Mouse (Mus musculus) midbrain, embryonic 10.5 days (tissue): ENCODE results near the gene Gm11127. TPM values are rescaled to one million over a fixed set of nuclear protein-coding genes. Genes with fewer than 3 reads are reported as not detected.

Experiments used
- DNase-seq: peaks from one replicate; pipeline ENCODE4 v3.0.0-alpha.2; 2017; ENCODE audit warnings: low spot score
- H3K27ac ChIP-seq: fragments of 300-500 bp; sonication (generic); replicated peaks from 2 replicates; pipeline ENCODE4 v1.5.1; 2016; ENCODE audit warnings: mild to moderate bottlenecking
- H3K27me3 ChIP-seq: fragments of 300-500 bp; sonication (generic); 2 replicates; pipeline ENCODE4 v1.6.1; 2016; ENCODE audit warnings: low read depth, mild to moderate bottlenecking; ENCODE audit not compliant: poor library complexity, severe bottlenecking
- H3K36me3 ChIP-seq: fragments of 300-500 bp; sonication (generic); 2 replicates; pipeline ENCODE4 v1.6.1; 2016; ENCODE audit warnings: mild to moderate bottlenecking, moderate library complexity
- H3K4me1 ChIP-seq: fragments of 300-500 bp; sonication (generic); 2 replicates; pipeline ENCODE4 v1.6.1; 2016
- H3K4me3 ChIP-seq: fragments of 300-500 bp; sonication (generic); 2 replicates; pipeline ENCODE4 v1.5.1; 2016; ENCODE audit warnings: mild to moderate bottlenecking, moderate library complexity
- H3K9me3 ChIP-seq: fragments of 300-500 bp; sonication (generic); replicated peaks from 2 replicates; pipeline ENCODE4 v1.6.1; 2016; ENCODE audit warnings: mild to moderate bottlenecking
- WGBS: fragments of 180-500 bp; shearing (Covaris S2); methylation state at CpG from one replicate; pipeline ENCODE4 v1.1.7; 2016; 5-methylcytosine and 5-hydroxymethylcytosine counted together
- polyA plus RNA-seq: library from polyadenylated mRNA; unstranded; fragments of >200 nt; fragmentation: Nextera tagmentation; extraction: Ambion mirVana; gene quantifications from 2 replicates; pipeline ENCODE4 v1.2.1, GENCODE M21; 2016

The Gm11127 gene
- polyA plus RNA-seq, 1 experiment from 2014 or later: not detected

DNA sequence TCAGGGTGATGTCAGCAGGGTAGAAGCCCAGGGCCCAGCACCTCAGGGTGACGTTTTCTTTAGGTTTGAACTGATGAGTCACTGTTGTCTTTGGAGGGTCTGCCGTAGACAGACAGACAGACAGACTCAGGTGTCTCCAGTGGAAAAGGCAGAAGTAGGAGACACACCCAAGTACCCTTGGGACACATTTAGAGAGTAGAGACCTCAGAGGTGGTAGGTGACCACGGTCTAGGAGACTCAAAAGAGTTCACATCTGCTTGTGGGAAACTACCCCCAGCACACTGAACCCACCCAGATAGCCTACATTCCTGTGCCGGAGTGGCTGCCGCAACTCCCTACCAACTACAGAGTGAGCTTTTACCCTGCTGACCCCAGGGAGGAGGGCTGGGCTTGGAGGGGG lies 43.2 kb downstream of the Gm11127 start:
- no peaks in the 10 kb centered on the region; the same call in 1 of the 2 replicates for H3K9me3 ChIP-seq
- no peaks in the 10 kb centered on the region for H3K27me3 ChIP-seq
- no peaks in the 10 kb centered on the region for H3K4me1 ChIP-seq
- DNase-seq: no peak
- peaks cover 20% of the 10 kb centered on the region for H3K36me3 ChIP-seq
- WGBS: 94% methylated on average over 5 of the region's 5 CpGs
- H3K4me3 ChIP-seq: no peak overlapping the region
- no peak overlapping the region for H3K27ac ChIP-seq

Other genes starting within 250 kb of the Gm11127 start
- gene Ier3, start 236.7 kb downstream of the Gm11127 start, polyA plus RNA-seq: 3.0 and 3.7 TPM in 2 replicates
- 54.8 and 59.3 TPM in 2 replicates for gene Flot1, start 235.1 kb downstream of the Gm11127 start, polyA plus RNA-seq
- 1,574 and 1,617 TPM in 2 replicates for gene Tubb5, start 220.1 kb downstream of the Gm11127 start, polyA plus RNA-seq
- 21.1 and 21.7 TPM in 2 replicates for gene Mdc1, start 216.9 kb downstream of the Gm11127 start, polyA plus RNA-seq
- 80.0 and 84.5 TPM in 2 replicates for gene Nrm, start 197.1 kb downstream of the Gm11127 start, polyA plus RNA-seq
- gene Ppp1r18, start 192.8 kb downstream of the Gm11127 start, polyA plus RNA-seq: 21.8 and 27.6 TPM in 2 replicates
- 51.6 and 54.3 TPM in 2 replicates for gene Dhx16, start 178.6 kb downstream of the Gm11127 start, polyA plus RNA-seq
- 29.0 and 29.6 TPM in 2 replicates for gene 2310061I04Rik, start 160.9 kb downstream of the Gm11127 start, polyA plus RNA-seq
- gene Atat1, start 148.3 kb downstream of the Gm11127 start, polyA plus RNA-seq: 124 and 178 TPM in 2 replicates
- gene Mrps18b, start 142.0 kb downstream of the Gm11127 start, polyA plus RNA-seq: 72.2 and 92.6 TPM in 2 replicates
- gene Ppp1r10, start 141.9 kb downstream of the Gm11127 start, polyA plus RNA-seq: 58.8 and 63.3 TPM in 2 replicates
- 117 and 121 TPM in 2 replicates for gene Abcf1, start 88.6 kb downstream of the Gm11127 start, polyA plus RNA-seq
- gene Gnl1, start 78.5 kb downstream of the Gm11127 start, polyA plus RNA-seq: 56.3 and 59.7 TPM in 2 replicates
- gene Prr3, start 78.1 kb downstream of the Gm11127 start, polyA plus RNA-seq: 45.3 and 50.1 TPM in 2 replicates
- gene H2-T24, start 37.8 kb downstream of the Gm11127 start, polyA plus RNA-seq: 4.4 and 5.9 TPM in 2 replicates
- gene H2-T23, start 25.5 kb downstream of the Gm11127 start, polyA plus RNA-seq: 3.5 and 4.9 TPM in 2 replicates
- 7.0 and 8.4 TPM in 2 replicates for gene H2-T22, start 15.6 kb downstream of the Gm11127 start, polyA plus RNA-seq
- not detected in 2 replicates for gene Gm6034, start 15.4 kb downstream of the Gm11127 start, polyA plus RNA-seq
- not detected in 2 replicates for gene Gm19684, start 63.3 kb upstream of the Gm11127 start, polyA plus RNA-seq
- gene Gm7030, start 71.1 kb upstream of the Gm11127 start, polyA plus RNA-seq: not detected in 2 replicates
- gene Gm8909, start 110.2 kb upstream of the Gm11127 start, polyA plus RNA-seq: 0.22 TPM in 1 of 2 replicates, not detected in the other
- not detected in 2 replicates for gene H2-T3, start 131.9 kb upstream of the Gm11127 start, polyA plus RNA-seq
- 94.2 and 94.9 TPM in 2 replicates for gene Rpp21, start 199.7 kb upstream of the Gm11127 start, polyA plus RNA-seq
- gene Trim39, start 213.9 kb upstream of the Gm11127 start, polyA plus RNA-seq: 21.2 and 23.2 TPM in 2 replicates
- gene H2-M10.2, start 228.1 kb upstream of the Gm11127 start, polyA plus RNA-seq: 0.16 and 0.17 TPM in 2 replicates